8 mouse cellular contexts compared by ENCODE assay signal in genomic region chr9:110132921-110133320, GRCm38 (mm10). TPM values are rescaled to one million over a fixed set of nuclear protein-coding genes. Genes with fewer than 3 reads are reported as not detected.
DNase-seq lines count a peak whose midpoint lies in the region; ATAC-seq and TF ChIP-seq lines count a peak whose summit lies in the region.

No protein-coding gene starts in this region.

- no peak for ATAC-seq in heart, embryonic 11.5 days (replicated peaks; ENCODE audit: insufficient number of reproducible peaks, low FRiP score, low TSS enrichment)
- no peak for ATAC-seq in liver, postnatal 0 days

- peak overlapping the region; percentile 89 for H3K4me3 ChIP-seq in heart, embryonic 11.5 days (ENCODE audit: low read depth, low read length)
- peak overlapping the region; percentile 92 for H3K4me3 ChIP-seq in E14TG2a.4 (replicated peaks; ENCODE audit: low read length)
- H3K4me3 ChIP-seq in hindbrain, embryonic 10.5 days: peak overlapping the region; percentile 93
- peak overlapping the region; percentile 87 for H3K4me3 ChIP-seq in liver, postnatal 0 days (ENCODE audit: low read depth, low read length)

- H3K4me2 ChIP-seq in heart, embryonic 11.5 days: peak overlapping the region; percentile 79
- H3K4me2 ChIP-seq in liver, postnatal 0 days (ENCODE audit: low read depth, low read length): peak overlapping the region; percentile 99

- TF ChIP-seq EP300 in liver, postnatal 0 days (IDR thresholded peaks at IDR 0.05; ENCODE audit: low read depth): no peak

- peaks cover 11% of the 10 kb centered on the region for H3K4me1 ChIP-seq in heart, embryonic 11.5 days (ENCODE audit: control insufficient read depth, insufficient read depth, low read length)
- peaks cover 66% of the 10 kb centered on the region for H3K4me1 ChIP-seq in E14TG2a.4 (replicated peaks; ENCODE audit: low read depth, low read length)
- H3K4me1 ChIP-seq in hindbrain, embryonic 10.5 days (replicated peaks): peaks cover 27% of the 10 kb centered on the region
- peaks cover 19% of the 10 kb centered on the region for H3K4me1 ChIP-seq in liver, postnatal 0 days (ENCODE audit: insufficient read depth)

- H3K27ac ChIP-seq in heart, embryonic 11.5 days (ENCODE audit: low read depth, low read length): no peak overlapping the region
- peak overlapping the region; percentile 99 for H3K27ac ChIP-seq in hindbrain, embryonic 10.5 days
- H3K27ac ChIP-seq in liver, postnatal 0 days (ENCODE audit: low read depth): no peak overlapping the region

- WGBS in heart, embryonic 11.5 days (ENCODE audit: insufficient replicate concordance): 55% methylated on average over 6 of the region's 6 CpGs
- 69% methylated on average over 6 of the region's 6 CpGs for WGBS in hindbrain, embryonic 10.5 days
- WGBS in liver, postnatal 0 days (ENCODE audit: insufficient replicate concordance): 33% methylated on average over 6 of the region's 6 CpGs

- H3K27me3 ChIP-seq in heart, embryonic 11.5 days (ENCODE audit: control insufficient read depth, insufficient read depth, low read length): no peaks in the 10 kb centered on the region
- H3K27me3 ChIP-seq in E14TG2a.4 (ENCODE audit: insufficient read depth, low read length): no peaks in the 10 kb centered on the region
- H3K27me3 ChIP-seq in hindbrain, embryonic 10.5 days (ENCODE audit: insufficient read depth, poor library complexity, severe bottlenecking): no peaks in the 10 kb centered on the region
- no peaks in the 10 kb centered on the region for H3K27me3 ChIP-seq in liver, postnatal 0 days (ENCODE audit: insufficient read depth, low read length)

- no peak overlapping the region; the same call in 1 of the 2 replicates for H3K9ac ChIP-seq in heart, embryonic 11.5 days (ENCODE audit: low read depth, low read length)
- peak overlapping the region; percentile 84; the same call in 1 of the 2 replicates for H3K9ac ChIP-seq in liver, postnatal 0 days (replicated peaks)

- H3K36me3 ChIP-seq in heart, embryonic 11.5 days (ENCODE audit: control insufficient read depth, insufficient read depth, low read length): peaks cover 16% of the 10 kb centered on the region
- peaks cover 37% of the 10 kb centered on the region for H3K36me3 ChIP-seq in E14TG2a.4 (ENCODE audit: insufficient read depth, low read length)
- peaks cover 47% of the 10 kb centered on the region for H3K36me3 ChIP-seq in hindbrain, embryonic 10.5 days
- peaks cover 8% of the 10 kb centered on the region for H3K36me3 ChIP-seq in liver, postnatal 0 days (replicated peaks; ENCODE audit: insufficient read depth, low read length)

- TF ChIP-seq CTCF in E14TG2a.4 (conservative IDR thresholded peaks at IDR 0.05; ENCODE audit: low read length): no peak
- no peak for TF ChIP-seq CTCF in liver, postnatal 0 days (IDR thresholded peaks at IDR 0.05; ENCODE audit: low read depth)

- no peak for DNase-seq in heart, adult 9 months (ENCODE audit: low spot score in 2 of 2)
- no peak for DNase-seq in hindbrain, embryonic 10.5 days (ENCODE audit: low spot score)
- no peak for DNase-seq in liver, postnatal 0 days
- no peak for DNase-seq in urinary bladder, postnatal 4 days (ENCODE audit: low spot score in 2 of 2)
- DNase-seq in adrenal gland, adult (ENCODE audit: inconsistent age in 2 of 2, low spot score in 1 of 2): no peak
- no peak for DNase-seq in right cerebral cortex, adult 2 months (ENCODE audit: low spot score in 2 of 2)

- H3K9me3 ChIP-seq in heart, embryonic 11.5 days (replicated peaks; ENCODE audit: control insufficient read depth, low read length): no peaks in the 10 kb centered on the region
- no peaks in the 10 kb centered on the region for H3K9me3 ChIP-seq in E14TG2a.4 (ENCODE audit: low read length)
- H3K9me3 ChIP-seq in hindbrain, embryonic 10.5 days: no peaks in the 10 kb centered on the region
- H3K9me3 ChIP-seq in liver, postnatal 0 days (ENCODE audit: low read length): no peaks in the 10 kb centered on the region

RNA-seq across cellular contexts. Expression of gene Dhx30, which starts 15.3 kb away (rescaled TPM):
- 107 and 108 TPM in 2 replicates for polyA plus RNA-seq in heart, embryonic 11.5 days (2014; fragmentation: Nextera tagmentation; extraction: Ambion mirVana)
- polyA plus RNA-seq in hindbrain, embryonic 10.5 days (2016; fragmentation: Nextera tagmentation; extraction: Ambion mirVana): 179 and 194 TPM in 2 replicates
- 19.0 and 24.8 TPM in 2 replicates for polyA plus RNA-seq in liver, postnatal 0 days (2015; fragmentation: Nextera tagmentation; extraction: Ambion mirVana)

RNA-seq across cellular contexts. Expression of gene Smarcc1, which starts 15.4 kb away (rescaled TPM):
- polyA plus RNA-seq in heart, embryonic 11.5 days (2014; fragmentation: Nextera tagmentation; extraction: Ambion mirVana): 59.1 and 112 TPM in 2 replicates
- 180 and 201 TPM in 2 replicates for polyA plus RNA-seq in hindbrain, embryonic 10.5 days (2016; fragmentation: Nextera tagmentation; extraction: Ambion mirVana)
- 13.5 and 18.5 TPM in 2 replicates for polyA plus RNA-seq in liver, postnatal 0 days (2015; fragmentation: Nextera tagmentation; extraction: Ambion mirVana)
